Mouse (Mus musculus) right cerebral cortex, postnatal 25 days (tissue): ENCODE results near the gene Tmem50b.

Experiments used
- DNase-seq: peaks from one replicate; pipeline ENCODE4 v3.0.0; 2022

Tmem50b gene

DNA sequence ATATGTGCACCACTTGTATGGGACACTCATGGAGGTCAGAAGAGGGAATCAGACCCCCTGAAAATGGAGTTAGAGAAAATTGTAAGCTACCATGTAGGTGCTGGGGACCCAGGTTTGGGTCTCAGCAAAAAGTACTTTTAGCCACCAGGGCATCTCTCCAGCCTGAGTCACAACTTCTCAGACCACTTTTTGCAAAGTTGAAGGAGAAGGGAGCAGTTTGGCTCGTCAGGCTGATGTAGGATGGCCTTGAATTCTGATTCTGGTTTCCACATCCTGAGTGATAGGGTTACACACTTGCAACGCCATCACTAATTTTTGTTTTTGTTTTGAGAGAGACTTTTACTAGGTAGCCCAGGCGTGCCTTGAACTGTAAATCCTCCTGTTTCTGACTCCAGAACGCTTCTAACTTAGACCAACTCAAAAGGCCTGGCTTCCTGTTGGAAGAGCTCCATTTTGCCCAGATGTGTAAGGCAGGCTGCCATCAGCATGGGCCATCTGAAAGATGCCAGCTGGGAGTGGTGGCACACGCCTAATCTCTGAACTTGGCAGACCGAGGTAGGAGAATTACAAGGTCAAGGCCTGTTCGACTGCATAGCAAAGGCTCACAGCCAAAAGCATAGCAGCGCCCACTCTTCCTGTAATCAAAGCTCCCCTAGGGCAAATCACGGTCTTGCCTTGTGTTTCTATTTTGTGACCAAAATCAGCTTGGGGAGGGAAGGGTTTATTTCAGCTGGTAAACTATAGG is 12.1 kb upstream of the Tmem50b start:
- DNase-seq: no peak

DNA sequence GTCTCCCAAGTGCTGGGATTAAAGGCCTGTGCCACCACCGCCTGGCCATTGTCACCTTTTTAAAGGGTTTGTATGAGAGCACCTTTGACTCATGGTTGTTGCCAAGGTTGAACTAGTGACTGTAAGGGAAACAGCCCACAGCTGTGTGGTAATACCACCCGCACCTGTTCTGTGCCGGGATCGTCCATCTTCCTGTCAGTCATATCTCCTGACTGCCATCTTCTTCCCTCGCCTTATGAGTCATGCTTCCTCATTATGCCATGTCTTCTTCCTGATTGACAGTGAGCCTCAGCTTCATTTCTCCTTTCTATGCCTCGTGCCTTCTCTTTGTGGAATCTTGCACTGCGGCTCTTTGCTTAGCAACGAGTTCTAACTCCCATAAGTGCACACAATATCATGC is 9.4 kb upstream of the Tmem50b start:
- no peak for DNase-seq

DNA sequence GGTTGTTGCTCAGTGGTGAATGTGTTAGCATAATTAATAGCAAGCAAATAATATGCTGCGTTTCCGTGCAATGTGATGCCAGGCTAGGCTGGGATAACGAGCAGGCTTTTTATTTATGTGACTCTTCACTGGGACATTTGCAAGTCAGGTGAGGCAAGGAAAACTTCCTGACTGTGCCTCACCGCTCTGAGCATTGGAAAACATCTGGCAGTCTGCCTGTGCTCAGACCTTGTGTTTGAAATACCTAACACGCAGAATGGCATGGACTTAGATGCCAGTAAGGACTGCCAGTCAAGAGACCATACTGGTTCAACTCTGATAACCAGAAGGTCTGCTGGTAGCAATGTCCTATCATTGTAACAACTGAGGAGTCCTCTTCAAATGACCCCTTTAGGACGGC is 7.6 kb upstream of the Tmem50b start:
- no peak for DNase-seq

DNA sequence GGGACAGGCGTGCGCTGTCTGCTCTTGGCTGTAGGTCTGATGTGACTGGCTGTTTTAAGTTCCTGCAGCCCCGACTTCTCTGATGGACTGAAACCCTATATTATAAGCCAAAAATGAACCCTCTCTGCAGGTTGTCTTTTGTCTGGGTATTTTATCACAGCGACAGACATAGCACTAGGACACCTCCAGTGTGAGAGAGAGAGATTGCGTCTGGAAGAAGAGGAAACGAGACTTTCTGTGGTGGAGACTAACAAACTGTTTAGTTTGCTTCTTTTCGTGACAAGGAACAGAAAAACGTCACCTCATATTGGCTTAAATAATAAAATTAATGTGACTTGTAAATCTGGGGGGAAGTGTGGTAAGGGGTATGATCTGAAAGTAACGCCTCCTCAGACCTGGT is 4.1 kb upstream of the Tmem50b start:
- no peak for DNase-seq

DNA sequence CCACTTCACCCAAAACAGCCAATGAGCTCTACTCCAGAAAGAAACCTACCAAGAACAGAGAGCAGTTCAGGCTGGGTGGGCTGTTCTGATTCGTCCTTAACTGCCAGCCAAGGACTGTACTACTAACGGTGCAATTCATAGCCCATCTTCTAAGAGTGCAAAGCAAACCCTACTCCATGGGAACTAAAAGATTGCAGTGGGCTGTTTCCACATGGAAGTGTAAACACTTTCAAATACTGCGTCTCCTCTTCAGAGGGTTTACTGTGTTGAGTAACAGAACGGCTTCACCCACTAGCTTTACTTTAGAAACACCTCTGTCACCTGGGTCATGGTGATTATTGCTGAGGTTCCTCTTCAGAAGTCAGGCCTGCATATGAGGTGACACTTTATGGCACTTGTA is 3.5 kb upstream of the Tmem50b start:
- no peak for DNase-seq

DNA sequence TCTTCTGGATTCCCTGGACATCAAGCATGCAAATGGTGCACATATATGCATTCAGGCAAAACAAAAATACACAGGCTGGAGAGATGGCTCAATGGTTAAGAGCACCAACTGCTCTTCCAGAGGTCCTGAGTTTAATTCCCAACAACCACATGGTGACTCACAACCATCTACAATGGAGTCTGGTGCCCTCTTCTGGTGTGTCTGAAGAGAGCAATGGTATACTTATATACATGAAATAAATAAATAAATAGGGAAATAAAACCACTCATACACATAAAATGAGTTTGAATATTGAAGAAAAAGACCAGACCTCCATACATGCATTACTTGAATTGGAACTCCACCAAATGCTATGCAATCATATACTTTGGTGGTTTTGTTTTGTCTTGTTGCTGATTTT is 1.6 kb upstream of the Tmem50b start:
- no peak for DNase-seq

DNA sequence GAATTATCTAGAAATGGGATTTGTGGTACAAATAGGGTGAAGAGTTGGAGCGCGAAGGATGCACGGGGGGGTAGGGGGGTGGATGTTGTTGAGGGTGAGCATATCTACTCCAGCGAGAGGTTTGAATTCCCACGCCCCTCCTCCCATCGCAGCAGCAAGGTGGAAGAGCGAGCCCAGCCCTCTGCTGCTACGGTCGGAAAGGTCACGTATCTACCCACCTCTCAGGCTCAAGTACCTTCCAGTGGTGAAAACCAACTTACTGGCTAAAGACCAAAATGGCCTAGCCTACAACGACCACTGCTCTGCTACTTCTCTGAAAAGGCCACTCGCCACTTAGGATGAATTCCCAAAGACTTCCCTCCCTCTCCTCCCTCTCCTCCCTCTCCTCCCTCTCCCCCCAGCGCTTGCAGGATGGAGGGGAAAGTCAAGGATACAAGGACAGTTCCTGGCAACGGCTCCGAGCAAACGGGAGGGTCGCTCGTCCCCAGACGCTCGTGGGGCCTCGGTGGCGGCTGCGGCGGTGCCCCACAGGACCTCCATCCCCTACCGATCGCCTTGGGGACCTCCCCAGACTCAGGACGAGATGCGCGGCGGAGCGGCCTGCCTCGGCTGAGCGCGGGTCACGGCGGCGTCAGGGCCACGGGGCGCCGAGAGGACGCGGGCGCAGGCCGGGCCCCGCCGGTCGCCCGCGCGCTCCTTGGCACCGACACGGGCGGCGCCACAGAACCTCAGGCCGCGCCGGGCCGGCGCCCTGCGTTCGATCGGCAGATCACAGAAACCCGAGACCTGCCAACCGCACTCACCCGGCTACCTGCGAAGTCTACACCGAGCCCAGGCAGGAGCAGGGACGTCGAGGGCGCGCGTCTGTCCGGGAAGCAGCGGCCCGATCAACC is 575 bp downstream of the Tmem50b start:
- DNase-seq: no peak

DNA sequence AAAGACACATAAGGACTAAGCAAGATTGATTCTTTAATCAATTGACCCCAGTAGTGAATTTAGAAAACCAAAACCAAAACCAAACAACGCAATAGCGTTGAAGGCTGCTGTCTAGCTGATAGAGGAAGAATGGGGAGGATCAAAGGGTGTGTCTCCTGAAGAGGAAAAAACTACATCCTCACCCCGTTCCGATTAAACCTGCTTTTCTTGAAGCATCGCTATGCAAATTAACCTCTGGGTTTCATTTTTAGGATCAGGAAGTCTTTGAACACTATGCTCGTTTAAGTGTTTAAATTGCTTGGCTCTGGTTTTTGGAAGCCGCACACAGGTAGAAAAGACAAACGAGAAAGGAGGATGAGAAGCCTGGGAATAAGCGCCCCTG is 1.2 kb downstream of the Tmem50b start:
- no peak for DNase-seq

DNA sequence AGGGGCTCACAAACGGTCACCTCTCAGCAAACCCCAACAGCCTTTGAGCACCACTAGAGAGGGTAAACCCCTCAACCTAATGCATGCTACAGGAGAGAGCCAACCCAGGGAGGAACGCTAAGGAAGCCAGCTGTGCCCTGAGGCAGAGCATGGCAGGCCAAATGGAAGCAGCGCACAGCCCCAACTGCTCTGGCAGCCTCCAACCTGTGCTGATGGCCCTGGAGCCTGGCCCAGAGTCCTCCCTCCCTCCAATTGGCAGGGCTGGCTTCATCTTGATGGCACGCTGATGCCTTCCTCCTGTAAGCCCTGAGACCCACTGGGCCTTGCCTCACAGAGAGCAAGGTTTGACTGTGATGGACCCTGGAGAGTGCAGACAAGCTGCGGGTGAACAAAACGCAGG is 2.5 kb downstream of the Tmem50b start:
- DNase-seq: no peak

DNA sequence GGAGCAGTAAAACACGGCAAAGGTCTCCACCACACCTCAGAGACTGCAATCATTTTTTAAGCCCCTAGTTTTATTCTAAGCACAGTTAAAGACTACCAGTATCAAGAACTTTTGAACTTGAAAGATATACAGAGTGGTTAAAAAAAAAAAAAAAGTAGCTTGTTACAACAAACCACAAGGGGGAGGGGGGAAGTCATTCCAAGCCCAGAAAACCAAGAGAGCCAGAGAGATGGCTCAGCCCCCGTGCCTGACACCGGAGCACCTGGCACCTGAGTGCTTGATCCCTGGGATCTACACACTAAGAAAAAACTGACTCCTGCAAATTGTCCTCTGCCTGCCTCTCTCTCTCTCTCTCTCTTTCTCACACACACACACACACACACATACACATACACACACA is 4.3 kb downstream of the Tmem50b start:
- DNase-seq: no peak

DNA sequence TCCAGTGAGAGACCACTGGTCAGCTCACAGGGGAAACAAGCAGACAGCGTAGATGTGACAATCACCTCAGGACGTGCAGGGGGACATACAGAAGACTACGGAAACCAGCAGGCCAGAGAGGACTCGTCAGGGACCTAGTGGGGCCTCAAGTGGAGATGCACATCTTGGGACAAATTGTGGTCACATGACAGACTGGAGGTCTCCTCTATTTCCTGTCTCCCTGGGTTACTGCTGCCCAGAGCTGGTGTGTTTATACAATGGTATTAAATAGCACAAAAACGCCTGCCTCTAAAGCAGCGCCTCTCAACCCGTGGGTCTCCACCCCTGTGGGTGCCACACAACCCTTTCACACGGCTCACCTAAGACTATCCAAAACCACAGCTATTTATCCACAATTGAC is 5.4 kb downstream of the Tmem50b start:
- DNase-seq: no peak

DNA sequence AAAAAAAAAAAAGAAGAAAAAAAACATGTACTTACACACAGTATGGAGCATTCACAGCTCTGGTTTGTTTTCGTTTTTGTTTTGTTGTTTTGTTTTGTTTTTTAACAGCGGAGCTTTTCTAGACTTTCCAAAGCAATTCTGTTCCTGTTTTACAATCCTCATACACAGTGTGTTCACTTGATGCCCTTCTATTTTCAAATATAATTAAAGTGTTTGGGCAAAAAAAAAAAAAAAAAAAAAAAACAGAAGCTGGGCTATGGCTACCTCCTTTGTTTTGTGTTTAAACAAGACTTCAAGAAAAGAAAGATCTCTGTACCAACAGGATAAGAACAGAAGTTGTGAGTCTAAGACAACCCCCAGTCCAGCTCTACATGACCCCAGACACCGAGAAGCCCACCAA is 8.9 kb downstream of the Tmem50b start:
- no peak for DNase-seq

DNA sequence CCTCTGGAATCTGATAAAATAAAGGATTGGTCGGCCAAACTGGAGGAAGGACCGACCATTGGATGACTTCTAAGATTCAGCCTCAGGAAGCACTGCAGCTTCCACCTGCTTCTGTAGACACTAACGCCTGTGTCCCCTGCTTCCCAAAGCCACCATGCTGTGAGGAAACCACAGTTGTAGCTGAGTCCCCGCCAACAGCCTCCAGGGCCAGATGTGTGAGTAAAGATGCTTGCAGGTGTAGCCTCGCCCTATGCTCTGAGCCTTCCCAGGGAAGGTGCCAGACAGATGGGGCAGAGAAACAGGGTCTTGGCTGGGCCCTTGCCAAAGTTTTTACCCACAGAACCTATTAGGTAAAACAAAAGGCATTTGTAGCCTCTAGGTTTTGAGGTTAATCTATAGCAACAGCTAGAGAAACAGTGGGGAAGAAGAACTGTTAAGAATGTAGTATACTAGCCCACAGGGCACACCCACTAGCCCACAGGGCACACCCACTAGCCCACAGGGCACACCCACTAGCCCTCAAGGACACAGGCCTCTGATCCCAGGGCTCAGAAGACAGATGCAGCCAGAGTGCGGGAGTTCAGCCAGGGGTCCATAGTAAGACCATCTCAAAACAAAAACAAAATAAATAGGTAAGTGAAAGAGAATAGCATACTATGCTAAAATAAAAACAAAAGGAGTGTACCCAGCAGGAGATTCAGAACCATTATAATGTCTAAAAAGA is 9.7 kb downstream of the Tmem50b start:
- DNase-seq: no peak

DNA sequence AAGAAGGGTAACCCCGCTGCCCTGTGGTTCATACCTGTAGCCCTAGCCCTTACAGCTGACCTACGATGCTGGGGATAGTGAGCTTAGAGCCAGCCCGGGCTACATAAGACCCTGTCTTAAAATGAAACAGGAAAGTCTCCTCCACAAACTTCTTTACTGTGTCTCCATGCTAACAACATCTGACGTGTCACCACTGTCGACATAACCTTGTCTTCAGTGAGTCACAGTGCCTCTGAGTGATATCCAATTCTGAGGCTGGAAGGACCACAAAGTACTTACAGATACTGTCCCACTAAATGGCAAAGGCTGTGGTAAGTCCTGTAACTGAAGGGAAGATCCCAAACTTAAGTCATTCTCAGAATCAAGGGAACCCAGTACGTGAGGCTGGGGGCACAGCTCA is 11.4 kb downstream of the Tmem50b start:
- DNase-seq: no peak

DNA sequence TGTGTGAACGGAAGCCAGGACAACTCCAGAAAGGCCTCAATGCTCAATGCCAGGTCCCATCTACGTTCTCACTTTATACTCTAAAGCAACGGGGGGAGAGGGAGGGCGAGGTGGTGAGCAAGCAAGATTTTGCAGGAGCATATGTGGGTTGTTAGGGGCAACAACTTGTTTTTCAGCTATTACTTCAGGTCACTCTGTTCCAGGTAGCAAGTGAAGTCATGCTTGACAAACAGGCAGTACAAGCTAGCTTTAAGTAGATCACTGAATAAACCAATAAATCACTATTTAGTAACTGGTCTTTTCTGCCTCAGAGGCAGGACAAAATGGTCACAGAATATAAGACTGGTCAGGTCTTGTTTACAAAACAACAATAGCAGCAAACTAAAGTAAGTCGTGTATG is 12.0 kb downstream of the Tmem50b start:
- no peak for DNase-seq

DNA sequence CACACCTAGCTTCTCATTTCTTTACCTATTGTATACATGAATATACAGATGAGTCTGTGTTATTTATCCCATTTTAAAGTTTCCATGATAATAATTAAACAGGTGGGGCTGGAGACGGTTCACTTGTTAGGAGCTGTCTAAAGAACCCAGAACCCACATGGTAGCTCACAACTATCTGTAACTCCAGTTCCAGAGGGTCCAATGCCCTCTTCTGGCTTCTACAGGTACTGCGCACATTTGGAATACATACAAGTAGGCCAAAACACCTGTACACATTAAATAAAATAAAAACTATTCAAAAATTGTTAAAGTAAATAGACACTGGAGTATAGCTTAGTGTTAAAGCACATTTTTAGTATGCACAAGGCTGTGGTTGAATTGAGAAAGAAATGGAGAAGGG is 15.3 kb downstream of the Tmem50b start:
- no peak for DNase-seq

DNA sequence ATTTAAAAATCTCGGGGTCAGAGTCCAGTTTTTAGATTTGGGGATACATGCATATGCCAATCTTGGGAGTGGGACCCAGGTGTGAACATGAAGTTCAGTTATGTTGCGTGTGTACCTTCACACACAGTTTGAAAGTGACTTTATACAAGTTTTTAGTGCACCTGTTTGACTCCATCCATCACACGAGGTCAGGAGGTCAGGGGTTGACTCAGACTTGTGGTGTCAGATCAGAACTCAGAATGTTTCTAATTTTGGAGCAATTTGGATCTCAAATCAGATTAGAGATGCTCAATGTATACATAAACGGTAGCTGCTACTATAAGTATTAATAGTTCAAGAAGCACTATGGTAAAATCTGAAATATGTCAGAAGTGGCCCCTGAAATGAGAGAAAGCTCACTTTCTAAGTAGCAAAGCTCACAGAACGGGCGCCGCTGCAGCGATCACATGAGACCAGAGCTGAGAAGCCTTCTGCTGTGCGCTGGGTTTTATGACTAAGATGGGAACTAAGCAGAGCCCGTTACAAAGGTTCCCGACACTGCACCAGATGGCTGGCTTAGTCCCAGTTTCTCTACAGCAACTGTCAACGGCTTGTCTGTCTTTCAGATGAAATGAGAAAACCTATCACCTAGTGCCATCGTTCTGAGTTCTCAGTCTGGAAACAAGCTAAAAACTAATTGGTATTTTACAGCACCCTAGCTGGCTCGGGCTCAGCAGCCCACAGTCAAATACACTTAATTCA is 18.4 kb downstream of the Tmem50b start:
- no peak for DNase-seq

DNA sequence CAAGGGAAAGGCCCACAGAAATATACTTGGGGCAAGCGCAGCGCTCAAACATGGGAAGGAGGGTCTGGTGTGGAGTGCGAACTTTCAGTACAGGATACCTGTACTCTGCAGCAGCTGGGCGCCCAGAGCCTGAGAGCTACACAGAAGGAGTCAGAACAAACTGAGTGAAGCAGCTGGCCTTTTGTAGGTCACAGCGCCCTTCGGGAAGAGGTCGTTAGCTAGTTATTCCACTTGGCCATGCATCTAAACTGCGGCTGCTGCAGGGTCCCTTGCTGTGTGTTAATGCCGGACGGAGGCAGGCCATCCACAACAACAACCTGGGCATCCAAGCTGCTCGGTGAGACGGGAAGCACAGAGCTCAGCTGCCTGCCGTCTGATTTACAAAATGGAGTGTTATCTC is 22.4 kb downstream of the Tmem50b start:
- no peak for DNase-seq

DNA sequence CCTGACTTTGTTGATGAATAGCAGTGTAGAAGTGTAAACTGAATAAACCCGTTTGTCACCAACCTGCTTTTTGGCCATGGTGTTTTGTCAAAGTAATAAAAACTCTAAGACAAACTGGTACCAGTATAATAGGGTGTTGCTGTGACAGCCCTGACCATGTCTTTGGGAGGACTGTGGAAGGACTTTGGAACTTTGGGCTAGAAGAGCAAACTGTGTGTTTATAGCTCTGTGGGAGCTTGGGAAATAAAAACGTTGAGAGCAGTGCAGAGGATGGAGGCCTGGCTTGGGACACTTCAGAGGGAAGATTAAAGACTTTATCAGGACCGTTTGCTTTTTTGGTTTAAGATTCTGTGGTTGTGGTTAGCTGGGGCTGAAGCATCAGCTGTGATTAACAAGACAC is 26.5 kb downstream of the Tmem50b start:
- no peak for DNase-seq

DNA sequence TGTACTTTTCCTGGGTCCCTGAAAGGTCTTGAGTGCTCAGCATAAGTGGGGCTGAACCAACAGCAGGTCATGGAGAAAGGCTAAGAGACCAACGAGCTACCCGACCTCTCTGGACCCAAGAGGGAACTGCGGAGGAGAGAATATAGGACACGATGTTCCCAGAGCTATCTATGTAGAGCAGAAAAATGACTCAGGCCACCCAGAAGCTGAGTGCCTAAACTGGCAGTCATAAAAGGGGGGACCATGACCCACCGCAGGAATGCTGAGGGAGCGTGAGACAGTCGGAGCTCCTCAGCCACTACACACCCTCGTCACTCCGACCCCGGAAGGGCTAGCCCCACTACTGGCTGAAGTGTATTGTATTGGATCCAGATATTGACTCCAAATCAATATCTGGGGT is 28.6 kb downstream of the Tmem50b start:
- no peak for DNase-seq

DNA sequence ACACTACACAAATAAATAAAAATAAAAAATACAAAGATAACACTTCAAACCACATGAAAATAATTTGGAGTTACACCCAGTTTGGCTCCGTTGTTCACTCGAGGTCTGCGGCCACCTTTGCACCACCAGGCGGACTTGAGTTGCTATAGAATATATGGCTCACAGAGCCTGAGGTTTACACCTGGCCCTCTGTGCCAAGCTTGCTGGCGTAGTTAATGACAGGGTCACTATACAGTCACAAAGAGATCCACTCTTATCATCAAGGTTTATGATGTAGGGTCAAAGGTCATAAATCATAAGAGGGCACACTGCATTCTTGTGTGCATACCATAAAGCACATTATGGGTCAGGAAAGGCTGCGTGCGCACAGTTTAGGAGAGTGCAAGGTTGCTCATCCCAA is 31.6 kb downstream of the Tmem50b start:
- DNase-seq: no peak

DNA sequence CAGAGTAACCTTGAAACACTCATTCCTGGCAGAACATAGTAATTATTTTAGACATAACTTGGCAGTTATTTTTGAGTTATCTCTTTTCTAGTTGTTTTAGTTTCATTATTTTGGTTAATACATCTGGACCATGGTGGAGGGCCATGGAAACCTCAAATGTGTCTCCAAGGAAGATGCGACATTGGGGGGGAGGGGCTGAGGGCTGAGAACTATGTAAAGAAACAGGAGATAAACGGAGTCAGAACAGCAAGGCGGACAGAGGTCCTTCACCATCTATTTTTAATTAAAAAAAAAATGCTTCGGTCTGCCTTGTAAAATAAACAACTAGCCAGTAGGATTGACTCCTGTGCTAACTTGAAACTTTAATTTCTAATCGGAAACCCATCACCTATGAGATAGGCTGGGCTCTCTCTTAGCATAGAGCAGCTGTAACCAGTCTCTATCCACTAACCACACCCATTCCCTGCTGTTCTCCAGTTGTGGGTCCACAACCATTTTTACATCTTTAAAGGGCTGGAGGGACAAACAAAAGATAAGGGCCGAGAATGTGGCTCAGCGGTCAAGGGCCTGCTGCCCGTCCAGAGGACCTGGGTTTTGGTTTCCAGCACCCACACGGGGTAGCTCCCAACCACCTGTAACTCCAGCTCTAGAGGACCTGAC is 32.2 kb downstream of the Tmem50b start:
- DNase-seq: no peak
